Mouse (Mus musculus) retina, embryonic 14.5 days (tissue): ENCODE measurements around the gene Arhgdib.

ENCODE experiments used
- DNase-seq: peaks from one replicate; pipeline ENCODE4 v3.0.0-alpha.2; 2015; ENCODE audit warnings: low spot score

The Arhgdib gene

GRCm38 (mm10) chr6:136920320-136921257 is 21.1 kb downstream of the Arhgdib start:
- peak; percentile 66 for DNase-seq

GRCm38 (mm10) chr6:136917885-136918284 is 23.8 kb downstream of the Arhgdib start:
- no peak for DNase-seq

GRCm38 (mm10) chr6:136915721-136916395 is 25.8 kb downstream of the Arhgdib start:
- no peak for DNase-seq

GRCm38 (mm10) chr6:136914234-136914633 is 27.5 kb downstream of the Arhgdib start:
- no peak for DNase-seq

GRCm38 (mm10) chr6:136913384-136914126 is 28.1 kb downstream of the Arhgdib start:
- DNase-seq: peak; percentile 30

GRCm38 (mm10) chr6:136912751-136913265 is 28.9 kb downstream of the Arhgdib start:
- no peak for DNase-seq

GRCm38 (mm10) chr6:136910247-136910890 is 31.3 kb downstream of the Arhgdib start:
- no peak for DNase-seq

- no peak for DNase-seq
Measured at GRCm38 (mm10) chr6:136906937-136907293, 34.8 kb downstream of the Arhgdib start.

GRCm38 (mm10) chr6:136906283-136906936 is 35.3 kb downstream of the Arhgdib start:
- peak; percentile 1 for DNase-seq

GRCm38 (mm10) chr6:136903885-136904470 is 37.7 kb downstream of the Arhgdib start:
- DNase-seq: no peak

GRCm38 (mm10) chr6:136902527-136902926 is 39.2 kb downstream of the Arhgdib start:
- DNase-seq: no peak

- DNase-seq: no peak
Measured at GRCm38 (mm10) chr6:136901010-136901409, 40.7 kb downstream of the Arhgdib start.

- DNase-seq: no peak
Measured at GRCm38 (mm10) chr6:136900369-136901009, 41.2 kb downstream of the Arhgdib start.

- DNase-seq: no peak
Measured at GRCm38 (mm10) chr6:136898954-136899353, 42.7 kb downstream of the Arhgdib start.

GRCm38 (mm10) chr6:136898222-136898621 is 43.5 kb downstream of the Arhgdib start:
- DNase-seq: no peak

- no peak for DNase-seq
Measured at GRCm38 (mm10) chr6:136897789-136898188, 43.9 kb downstream of the Arhgdib start.

GRCm38 (mm10) chr6:136894532-136895339 is 47.0 kb downstream of the Arhgdib start:
- no peak for DNase-seq

- DNase-seq: no peak
Measured at GRCm38 (mm10) chr6:136892002-136892401, 49.7 kb downstream of the Arhgdib start.

GRCm38 (mm10) chr6:136889554-136889953 is 52.1 kb downstream of the Arhgdib start:
- DNase-seq: no peak
